Mouse (Mus musculus) cerebellum, postnatal 10 days (tissue): ENCODE measurements around the gene Hamp.
"Not testable (repeated sequence)": the region's sequence is repeated elsewhere in the genome, so short reads cannot be mapped to it uniquely, and the experiment has no call there.

Experiments
- DNase-seq, 2 experiments: peaks; one replicate each; pipeline ENCODE4 v3.0.0; 2021; ENCODE audit warnings: mixed read lengths in 2 of 2

Hamp gene

DNA sequence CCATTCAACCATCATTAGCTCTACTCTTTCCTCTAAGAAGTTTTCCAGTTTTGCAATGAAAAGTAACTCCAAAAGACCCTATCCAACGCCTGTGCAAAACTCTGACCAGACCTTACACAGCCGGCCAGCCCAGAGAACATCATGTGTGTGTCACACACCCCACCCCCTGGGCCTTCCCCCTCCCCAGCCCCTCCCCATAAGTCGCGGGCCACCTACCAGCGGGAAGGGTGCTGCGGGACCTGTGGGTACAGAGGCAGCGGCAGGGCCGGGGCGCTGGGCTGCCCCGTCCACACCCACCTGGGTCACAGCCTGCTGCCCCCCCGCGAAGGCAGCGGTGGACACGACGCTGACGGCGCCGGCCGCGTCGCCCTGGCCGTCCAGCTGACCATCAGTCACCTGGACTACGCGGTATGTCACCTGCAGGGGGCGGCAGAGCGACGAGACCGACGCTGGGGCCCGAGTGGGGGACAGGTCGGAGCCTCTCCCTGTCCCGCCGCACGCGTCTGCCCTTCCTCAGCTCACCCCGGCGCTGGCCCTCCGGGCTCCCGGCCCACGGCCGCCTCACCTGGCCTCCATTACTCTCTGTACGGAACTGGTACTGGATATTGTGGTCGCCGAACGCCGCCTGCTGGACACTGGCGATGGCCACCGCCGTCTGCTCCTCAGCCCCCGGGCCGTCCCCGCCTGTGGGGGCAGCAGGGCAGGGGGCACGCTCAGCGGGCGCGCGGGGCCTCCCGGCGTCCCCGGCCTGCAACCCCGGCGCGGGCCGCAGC lies 11.9 kb upstream of the Hamp start:
- peak; percentile 95 to 97 for DNase-seq

DNA sequence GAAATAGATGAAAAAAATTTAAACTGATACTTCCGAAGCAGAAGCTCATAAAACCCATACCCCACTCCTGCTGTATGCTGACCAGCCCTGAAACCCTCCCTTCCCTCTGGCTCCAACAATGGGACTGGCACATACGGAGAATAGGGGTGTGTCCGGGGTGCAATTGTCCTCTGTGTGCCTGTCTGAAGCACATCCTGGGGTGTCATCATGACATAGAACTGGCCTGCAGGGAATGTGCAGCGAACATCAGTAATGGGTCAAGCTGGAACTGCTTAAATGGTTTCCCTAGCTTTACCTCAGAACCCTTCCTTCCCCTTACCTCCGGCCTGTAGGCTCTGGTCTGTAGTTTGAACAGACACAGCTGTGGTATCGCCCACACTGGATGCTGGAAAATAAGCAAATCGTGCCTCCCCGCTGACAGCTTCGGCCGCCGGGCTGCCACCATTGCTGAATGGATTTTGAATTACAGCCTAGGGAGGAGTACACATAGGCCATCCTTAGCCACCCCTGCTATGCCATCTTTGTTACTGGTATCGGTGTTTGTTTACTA lies 11.2 kb upstream of the Hamp start:
- DNase-seq = no peak

DNA sequence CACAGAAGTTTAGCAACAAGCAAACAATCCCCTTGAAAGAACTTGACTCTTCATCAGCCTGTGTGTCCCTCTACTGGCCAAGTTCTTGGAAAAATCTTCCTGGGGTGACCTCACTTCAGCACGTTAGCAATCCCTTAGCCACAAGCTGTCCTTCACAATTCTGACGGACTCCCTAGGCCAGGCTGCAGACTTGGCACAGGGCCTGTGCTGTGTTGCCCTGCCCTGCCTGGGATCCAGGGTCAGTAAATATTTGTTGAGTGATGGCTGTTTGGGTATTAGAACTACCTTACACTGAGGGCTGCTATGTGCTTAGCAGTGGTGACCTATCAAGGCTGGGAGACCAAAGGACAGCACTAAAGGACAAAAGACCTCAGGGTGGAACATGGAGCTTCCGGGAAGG lies 10.2 kb upstream of the Hamp start:
- no peak for DNase-seq

DNA sequence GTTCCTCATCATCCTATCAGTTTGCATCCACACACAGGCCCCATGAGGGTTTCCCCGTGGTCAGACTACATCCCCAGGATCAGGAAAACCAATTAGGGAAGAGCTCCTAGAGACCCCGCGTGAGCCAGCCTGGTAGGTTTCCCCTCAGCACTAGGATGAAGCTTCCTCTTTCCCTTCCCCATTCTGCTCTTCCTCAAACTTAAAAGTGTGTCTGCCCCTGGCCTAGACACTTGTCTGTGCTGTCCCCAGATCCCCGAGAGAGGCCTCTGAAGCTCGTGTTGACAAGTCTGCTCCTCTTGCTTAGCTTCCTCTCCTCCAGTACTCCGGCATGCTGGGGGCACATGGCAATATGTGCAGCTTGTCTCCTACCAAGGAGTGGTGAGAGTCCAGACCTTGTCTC lies 9.6 kb upstream of the Hamp start:
- no peak for DNase-seq

DNA sequence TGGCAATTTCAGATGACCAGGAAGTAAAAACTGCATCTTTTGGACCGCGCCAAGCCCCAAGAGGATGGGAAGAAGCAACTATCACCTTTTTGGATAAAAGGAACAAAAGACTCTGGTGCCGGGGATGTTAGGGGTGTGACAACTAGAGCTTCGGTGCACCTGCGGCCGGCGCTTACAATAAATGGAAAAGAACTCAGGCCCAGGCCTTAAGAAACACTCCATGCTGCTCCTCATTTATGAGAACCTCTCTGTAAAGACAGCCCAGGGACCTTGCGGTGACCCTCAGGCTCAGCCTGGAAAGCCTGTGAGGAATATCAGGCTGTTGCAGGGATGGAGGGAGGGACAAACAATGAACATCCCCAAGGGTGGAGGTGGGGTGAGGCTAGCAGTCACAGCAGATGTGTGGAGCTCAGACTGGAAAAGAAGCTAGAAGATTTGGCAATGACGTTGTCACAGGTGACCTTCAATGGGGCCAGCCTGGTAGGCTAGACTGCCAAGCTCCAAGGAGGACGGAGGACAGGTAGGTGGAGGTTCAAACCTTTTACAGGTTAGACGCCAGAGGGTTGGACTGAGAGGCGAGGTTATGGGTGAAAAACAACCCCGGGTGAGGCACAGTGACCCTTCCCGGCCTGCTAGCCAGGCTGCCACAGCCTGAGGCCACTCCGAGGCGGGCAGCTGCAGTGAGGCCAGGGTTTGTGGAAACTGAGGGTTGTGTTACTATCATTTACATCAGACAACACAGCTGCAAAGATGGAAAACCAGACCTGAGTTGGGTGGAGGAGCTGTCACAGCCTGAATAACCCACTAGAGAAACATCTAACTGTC lies 8.8 kb upstream of the Hamp start:
- DNase-seq = no peak

DNA sequence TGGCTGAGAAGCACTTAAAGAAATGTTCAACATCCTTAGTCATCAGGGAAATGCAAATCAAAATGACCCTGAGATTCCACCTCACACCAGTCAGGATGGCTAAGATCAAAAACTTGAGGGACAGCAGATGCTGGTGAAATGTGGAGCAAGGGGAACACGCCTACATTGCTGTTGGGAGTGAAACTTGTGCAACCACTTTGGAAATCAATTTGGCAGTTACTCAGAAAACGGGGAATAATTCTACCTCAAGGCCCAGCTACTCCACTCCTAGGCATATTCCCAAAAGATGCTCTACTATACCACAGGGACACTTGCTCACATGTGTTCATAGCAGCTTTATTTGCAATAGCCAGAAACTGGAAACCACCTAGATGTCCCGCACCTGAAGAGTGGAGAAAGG lies 6.1 kb upstream of the Hamp start:
- not testable (repeated sequence) for DNase-seq

DNA sequence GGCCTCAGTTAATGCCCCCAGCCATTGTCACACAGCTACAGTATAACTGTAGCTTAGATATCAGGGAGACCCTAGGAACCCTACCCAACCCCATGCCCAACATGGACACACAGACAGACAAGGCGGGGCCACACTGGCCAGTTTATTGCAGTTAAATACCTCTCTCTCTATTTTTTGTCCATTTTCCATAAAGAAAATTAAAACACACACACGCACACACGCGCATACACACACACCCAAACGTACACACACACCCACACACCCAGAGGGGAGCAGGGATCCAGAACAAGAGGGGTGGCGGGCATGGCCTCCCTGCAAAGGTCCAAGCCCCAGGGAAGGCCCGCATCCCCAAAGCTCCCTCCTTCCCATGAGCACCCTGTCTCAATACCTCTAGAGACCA lies 2.0 kb upstream of the Hamp start:
- DNase-seq = no peak

DNA sequence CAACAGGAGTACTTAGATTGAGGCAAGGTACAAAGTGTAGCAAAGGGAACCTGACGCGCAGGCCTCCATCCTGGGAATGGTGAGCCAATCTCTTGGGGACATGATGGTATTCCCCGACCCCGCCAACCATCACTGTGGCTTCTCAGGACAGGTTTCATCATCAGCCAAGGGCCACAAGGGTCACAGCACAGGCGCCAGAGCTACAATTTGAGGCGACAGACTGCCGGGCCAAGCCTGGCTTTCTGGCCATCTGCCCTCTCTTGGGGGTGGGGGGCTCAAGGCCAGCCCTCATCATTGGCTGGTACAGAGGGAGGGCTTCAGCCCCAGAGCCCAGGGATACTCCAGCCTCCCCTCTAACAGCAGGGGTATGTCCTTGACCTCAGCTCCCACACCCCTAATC lies 1.6 kb upstream of the Hamp start:
- DNase-seq = peak; percentile 69 to 75

DNA sequence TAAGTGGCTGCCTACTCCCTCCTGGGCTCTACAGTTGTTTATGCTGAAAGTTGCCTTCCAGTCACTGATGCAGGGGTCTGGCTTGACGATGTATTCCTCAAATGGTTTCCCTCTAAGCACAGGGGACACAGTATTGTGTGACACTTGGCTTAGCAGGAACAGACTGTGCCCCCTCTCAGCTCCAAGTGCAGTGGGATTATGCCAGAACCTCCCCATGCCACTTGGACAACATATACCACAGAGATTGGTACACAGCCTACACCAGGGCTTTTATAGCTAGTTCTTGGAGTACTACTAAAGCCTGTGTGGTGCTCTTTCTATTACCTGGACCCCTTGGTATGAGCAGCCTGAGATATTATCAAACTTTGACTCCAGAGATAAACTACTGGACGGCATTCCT lies 874 bp upstream of the Hamp start:
- peak; percentile 63 to 68 for DNase-seq

DNA sequence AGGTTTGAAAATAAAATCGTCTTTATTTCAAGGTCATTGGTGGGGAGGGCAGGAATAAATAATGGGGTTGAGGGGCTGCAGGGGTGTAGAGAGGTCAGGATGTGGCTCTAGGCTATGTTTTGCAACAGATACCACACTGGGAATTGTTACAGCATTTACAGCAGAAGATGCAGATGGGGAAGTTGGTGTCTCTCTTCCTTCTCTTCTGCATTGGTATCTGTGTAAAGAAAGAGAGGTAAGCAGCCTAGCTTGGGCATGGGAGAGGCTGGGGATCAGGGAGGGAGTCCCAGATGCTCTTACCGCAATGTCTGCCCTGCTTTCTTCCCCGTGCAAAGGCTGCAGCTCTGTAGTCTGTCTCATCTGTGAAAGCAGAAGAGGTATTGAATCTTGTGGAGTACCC lies 1.5 kb downstream of the Hamp start:
- DNase-seq = not testable (repeated sequence)

DNA sequence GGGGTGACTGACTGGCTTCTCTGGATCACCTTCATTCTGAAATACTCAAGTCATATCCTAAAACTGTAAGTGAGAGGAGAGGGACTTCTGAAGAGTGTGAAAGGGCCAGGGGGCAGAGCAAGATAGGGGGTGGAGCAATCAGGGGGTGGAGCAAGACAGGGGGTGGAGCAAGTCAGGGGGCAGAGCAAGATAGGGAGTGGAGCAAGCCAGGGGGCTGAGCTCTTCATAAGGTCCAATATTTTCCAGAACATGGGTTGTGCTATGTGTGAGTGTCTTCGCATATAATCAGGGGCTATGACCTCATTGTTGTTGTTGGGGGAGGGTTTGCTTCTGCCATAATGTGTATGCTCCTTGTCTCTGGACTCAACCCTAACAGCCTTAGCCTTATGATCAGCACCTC lies 3.8 kb downstream of the Hamp start:
- not testable (repeated sequence) for DNase-seq

DNA sequence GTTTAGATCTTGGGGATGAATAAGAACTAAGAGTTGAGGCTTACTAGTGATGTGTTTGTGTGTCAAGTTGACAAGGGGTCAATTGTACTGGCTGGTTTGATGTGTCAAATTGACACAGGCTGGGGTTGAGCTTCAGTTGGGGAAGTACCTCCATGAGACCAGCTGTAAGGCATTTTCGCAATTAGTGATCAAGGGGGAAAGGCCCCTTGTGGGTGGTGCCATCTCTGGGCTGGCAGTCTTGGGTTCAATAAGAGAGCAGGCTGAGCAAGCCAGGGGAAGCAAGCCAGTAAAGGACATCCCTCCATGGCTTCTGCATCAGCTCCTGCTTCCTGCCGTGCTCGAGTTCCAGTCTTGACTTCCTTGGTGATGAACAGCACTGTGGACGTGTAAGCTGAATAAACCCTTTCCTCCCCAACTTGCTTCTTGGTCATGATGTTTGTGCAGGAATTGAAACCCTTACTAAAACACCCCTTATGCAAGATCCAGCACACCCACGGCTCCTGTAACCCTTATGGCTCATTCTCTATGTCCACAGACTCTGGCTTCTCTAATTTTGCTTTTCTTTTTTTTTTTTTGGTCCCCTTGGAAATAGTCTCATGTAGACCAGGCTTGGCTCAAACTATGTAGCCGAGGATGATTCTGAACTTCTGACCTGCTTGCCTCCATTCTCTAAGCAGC lies 8.3 kb downstream of the Hamp start:
- not testable (repeated sequence) for DNase-seq

DNA sequence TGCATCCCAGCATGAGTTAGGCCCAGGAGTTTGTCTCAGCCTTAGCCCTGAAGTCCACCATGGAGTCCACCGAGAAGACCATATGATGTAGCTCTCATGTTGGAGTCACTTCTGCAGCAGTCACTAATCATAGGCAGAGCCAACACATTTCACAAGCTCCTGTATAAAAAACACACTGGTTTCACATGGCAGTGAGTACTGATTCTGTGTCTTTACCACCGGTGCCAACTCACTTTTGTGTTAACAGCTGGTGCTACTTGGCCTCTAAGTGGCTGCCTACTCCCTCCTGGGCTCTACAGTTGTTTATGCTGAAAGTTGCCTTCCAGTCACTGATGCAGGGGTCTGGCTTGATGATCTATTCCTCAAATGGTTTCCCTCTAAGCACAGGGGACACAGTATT lies 19.3 kb downstream of the Hamp start, which contains the start of gene Hamp2:
Gene Hamp2, minus strand, starts transcription at position 101 of the 400 bp plus-strand sequence.
- not testable (repeated sequence) for DNase-seq

DNA sequence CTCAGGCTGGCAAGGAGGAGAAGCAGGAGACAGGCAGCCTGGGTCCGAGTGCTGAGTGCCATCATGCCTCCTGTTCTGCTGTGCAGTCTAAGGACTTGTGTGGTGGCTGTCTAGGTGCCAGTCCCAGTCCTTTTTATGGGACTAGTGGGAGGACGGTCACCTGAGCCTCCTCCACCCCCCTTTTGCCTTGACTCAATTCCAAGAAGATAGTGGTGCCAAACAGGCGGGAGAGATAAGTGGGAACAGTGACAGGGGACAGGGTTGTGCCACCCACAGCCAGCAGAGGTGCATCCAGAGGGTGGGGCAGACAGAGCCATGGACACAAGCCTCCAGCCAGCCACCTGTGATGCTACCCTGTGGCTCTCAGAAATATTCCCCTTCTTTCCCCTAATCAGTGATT lies 19.8 kb downstream of the Hamp start:
- DNase-seq = no peak

DNA sequence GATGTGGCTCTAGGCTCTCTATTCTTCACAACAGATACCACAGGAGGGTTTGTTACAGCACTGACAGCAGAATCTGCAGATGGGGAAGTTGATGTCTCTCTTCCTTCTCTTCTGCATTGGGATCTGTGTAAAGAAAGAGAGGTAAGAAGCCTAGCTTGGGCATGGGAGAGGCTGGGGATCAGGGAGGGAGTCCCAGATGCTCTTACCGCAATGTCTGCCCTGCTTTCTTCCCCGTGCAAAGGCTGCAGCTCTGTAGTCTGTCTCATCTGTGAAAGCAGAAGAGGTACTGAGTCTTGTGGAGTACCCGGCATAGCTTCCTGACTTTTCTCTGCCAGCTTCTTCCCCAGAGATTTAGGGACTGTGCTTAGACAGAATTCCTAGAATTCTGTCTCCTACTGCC lies 21.3 kb downstream of the Hamp start:
- not testable (repeated sequence) for DNase-seq

DNA sequence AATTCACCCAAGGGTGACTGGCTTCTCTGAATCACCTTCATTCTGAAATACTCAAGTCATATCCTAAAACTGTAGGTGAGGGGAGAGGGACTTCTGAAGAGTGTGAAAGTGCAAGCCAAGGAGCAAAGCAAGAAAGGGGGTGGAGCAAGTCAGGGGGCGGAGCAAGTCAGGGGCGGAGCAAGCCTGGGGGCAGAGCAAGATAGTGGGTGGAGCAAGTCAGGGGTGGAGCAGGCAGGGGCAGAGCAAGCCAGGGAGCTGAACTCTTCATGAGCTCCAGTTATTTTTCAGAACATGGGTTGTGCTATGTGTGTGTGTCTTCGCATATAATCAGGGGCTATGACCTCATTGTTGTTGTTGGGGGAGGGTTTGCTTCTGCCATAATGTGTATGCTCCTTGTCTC lies 23.6 kb downstream of the Hamp start:
- no peak for DNase-seq

DNA sequence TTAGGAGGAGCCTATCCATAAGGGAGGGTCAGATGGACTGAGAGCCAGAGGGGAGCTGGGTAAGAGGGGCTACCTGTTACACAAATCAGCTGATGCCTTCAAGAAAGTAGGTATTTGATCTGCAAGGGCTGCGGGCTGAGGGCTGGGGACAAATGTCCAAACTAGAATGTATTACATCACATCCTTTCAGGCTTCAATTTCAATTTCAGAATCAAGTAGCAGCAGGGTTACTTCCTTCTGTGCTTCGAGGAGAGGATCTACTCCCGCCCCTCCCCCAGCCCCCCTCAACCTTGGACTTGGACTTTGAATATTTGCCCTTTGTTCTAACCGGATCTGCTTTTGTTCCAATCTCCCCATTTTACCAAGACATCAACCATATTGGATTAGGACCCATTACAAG lies 26.6 kb downstream of the Hamp start:
- no peak for DNase-seq

DNA sequence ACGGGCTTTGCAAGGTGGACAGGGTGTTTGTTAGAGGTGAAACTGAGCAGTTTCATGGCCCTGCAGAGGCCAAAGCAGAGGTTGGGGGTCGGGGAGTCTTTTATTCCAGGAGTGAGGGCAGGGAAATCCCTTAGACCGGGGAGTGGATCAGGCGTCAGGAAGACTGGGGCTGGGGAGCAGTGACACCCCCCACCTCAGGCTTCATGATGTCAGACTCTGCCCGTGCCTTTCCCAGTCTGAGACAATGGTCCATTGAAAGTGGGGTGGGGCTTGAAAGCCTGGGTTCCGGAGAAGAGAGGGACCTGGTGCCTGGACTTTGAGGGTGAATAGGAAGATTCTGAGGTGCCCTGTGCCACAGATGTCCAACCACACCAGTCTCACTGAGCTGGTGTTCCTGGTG lies 27.1 kb downstream of the Hamp start:
- no peak for DNase-seq

DNA sequence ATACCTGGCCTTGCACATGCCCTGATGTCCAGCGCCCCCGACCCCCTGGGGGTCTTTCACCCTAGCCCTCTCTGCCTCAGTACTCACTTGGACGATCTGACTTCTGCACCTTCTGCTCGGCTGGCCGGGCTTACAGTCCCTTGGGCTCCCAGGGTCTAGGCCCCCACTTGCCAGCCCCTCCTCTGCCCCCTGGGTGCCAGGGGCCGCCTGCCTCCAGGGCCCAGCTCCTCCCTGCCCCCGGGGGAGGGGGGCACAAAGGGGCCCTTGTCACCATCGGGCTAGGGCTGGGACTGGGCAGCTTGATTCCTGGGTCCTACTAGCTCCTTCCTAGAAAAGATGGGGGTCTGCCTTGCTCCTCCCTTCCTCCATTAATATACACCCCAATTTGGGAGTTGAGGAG lies 29.1 kb downstream of the Hamp start, which contains the start of gene Mag:
Gene Mag, minus strand, starts transcription at position 142 of the 400 bp plus-strand sequence.
- no peak for DNase-seq

DNA sequence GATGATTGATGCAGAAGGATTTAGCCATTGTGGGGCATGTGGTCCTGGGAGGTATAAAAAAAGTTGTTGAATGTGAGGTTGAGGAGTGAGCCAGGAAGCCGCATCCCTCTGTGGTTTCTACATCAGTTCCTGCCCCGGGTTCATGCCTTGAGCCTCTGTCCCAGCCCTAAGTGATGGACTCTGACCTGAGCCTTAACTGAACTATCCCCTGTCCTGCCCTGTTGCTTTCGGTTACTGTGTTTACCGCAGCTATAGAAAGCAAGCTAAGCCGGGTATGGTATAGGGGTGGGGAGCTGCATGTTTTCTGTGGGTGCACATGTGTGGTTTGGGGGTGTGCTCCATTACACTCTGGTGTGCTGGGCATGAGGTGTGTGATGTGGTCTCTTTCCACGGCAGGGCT lies 34.1 kb downstream of the Hamp start:
- no peak for DNase-seq

DNA sequence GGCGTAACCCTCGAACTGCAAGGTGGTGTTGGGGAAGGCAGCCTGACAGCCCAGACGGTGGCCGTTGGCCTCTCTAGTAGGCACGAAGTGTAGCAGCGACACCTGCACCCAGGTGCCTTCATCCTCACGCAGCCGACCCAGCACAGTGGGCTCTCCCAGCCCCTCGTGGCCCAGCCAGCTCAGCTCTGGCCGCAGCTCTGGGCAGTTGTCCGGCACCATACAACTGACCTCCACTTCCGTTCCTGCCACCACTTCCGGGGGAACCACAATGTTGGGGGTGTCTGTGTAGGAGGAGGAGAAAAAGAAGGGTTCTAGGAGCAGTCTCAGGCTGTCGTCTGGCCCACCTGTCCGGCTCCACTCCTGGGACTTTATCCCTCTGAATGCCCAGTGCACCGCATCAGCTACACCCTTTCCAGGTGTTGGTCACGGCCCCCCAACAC lies 34.8 kb downstream of the Hamp start:
- no peak for DNase-seq

DNA sequence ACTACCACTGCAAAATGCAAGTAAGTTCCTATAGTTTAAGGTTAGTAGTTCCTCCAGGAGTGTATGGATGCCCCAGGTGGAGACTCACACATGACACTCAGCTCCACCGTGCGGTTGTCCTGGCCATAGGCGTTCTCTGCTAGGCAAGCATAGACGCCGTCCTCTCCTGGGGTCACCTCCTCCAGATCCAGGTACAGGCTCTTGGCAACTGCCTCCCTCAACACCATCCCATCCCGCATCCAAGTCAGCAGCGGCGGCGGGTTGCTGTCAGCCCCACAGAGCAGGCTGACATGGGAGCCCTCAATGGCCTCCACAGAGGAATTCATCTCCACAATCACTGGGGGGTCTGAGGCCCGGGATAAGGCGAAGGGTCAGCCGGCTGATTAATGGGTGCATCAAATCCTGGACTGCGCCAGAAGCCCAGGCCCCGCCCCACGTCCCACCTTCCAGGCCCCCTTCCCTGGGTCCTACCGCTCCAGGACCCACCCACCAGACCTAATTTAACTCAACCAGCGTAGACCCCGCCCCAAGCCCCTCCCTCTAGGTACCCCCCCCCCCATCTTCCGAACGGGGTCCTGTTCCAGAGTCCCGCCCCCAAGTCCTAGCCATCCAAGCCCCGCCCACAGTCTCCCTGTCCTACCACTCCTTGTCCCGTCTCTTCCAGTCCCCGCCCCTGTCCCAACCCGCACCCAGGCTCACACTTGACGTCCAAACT lies 35.4 kb downstream of the Hamp start:
- peak; percentile 28 to 43 for DNase-seq
